Mouse (Mus musculus) layer of hippocampus, adult 2 months (tissue): ENCODE data around the gene Spsb4. TPM values are rescaled to one million over a fixed set of nuclear protein-coding genes. Genes with fewer than 3 reads are reported as not detected.

ENCODE experiments used
- DNase-seq, 2 experiments: peaks; one replicate each; pipeline ENCODE4 v3.0.0; 2022; ENCODE audit warnings: low spot score in 2 of 2
- H3K27ac ChIP-seq: fragments of 200-600 bp; 2 replicates; pipeline ENCODE4 v1.8.1; 2022
- H3K4me3 ChIP-seq: fragments of 200-600 bp; 2 replicates; pipeline ENCODE4 v1.8.1; 2022; ENCODE audit warnings: mild to moderate bottlenecking
- CTCF ChIP-seq: fragments of 200-600 bp; conservative IDR thresholded peaks from 2 replicates; pipeline ENCODE4 v1.8.1; 2022; ENCODE audit warnings: antibody characterized with exemption, mild to moderate bottlenecking, moderate library complexity
- total RNA-seq, 2 experiments: library from RNA; stranded (reverse); gene quantifications; 2 replicates each; pipeline ENCODE4 v1.2.3; 2021

Spsb4 gene
- total RNA-seq, 2 experiments from 2014 or later = 4.9 to 5.1 TPM

DNA sequence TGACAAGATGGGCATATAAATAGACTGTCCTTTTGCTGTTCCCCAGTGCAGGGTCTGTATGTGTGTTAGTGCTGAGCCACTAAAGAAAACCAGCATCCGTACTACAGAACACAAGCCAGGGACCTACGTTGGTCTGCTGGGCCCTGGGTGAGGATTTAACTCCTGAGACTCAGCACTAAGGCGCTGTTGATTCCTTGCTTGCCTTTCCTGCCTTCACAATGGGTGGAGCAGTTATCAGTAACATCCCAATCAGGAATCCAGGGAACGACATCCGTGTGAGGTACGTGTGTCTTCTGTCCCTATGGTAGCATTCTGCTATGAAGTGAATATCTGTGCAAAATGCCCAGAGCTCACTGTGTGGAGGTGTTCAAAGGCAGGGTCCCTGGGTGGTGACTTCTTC, 8.2 kb downstream of the Spsb4 start:
- no peak for TF ChIP-seq CTCF
- no peak for DNase-seq
- Histone ChIP-seq H3K27ac (no peak overlapping the region), H3K4me3 (no peak overlapping the region)

DNA sequence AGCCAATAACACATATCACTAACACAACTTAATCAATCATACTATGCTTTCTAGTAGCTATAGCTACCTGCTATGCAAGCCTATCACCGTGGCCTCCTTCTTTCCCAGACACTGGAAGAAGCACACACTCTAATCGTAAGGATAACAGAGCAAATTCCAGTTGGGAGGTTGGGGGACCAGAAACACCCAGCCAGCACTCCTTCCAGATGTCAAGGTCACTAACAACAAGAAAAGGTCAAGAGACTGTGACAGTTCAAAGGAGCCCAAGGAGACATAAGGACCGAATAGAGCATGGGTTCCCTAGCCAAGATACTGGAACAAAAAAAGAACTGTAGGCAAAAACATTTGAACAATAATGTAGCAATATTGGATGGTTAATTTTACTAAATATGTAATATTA, 13.9 kb downstream of the Spsb4 start:
- no peak overlapping the region for H3K27ac ChIP-seq
- no peak for TF ChIP-seq CTCF
- DNase-seq = no peak
- H3K4me3 ChIP-seq = no peak overlapping the region

DNA sequence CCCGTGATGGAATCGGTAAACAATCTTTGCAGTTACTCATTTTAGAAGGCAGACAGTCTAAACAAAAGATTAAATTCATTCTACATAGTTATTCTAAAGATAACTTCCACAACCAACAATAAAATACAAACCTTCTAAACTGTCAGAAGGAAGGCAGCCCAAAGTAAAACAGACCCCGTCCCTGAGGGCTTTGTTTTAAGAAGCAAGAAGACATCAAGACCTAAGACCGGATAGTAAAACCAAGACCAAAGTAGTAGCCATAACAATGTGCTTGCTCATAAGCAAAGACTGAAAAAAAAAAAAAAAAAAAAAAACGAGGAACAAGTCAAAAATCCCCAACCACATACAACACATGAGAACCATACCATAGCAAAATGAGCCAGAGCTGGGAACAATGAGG, 15.5 kb downstream of the Spsb4 start:
- DNase-seq = no peak
- no peak for TF ChIP-seq CTCF
- Histone ChIP-seq H3K27ac (no peak overlapping the region), H3K4me3 (no peak overlapping the region)

DNA sequence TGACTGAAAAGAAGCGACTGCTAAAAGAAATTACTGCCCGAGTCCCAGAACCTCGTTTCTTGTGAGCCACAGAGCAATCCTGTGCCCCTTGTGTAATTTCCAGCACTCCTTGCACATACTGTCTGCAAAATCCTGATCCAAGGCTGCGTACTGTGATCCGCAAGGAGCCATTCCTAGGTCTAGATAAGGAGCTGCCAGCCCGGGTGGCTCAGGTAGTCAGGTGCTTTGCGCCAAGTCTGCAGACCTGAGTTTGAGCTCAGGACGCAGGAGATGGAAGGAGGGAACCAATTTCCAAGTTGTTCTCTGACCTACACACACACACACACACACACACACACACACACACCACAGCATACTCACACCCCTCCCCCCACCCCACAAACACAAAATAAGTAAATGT, 16.0 kb downstream of the Spsb4 start:
- no peak overlapping the region for H3K27ac ChIP-seq
- no peak overlapping the region for H3K4me3 ChIP-seq
- DNase-seq = no peak
- no peak for TF ChIP-seq CTCF

DNA sequence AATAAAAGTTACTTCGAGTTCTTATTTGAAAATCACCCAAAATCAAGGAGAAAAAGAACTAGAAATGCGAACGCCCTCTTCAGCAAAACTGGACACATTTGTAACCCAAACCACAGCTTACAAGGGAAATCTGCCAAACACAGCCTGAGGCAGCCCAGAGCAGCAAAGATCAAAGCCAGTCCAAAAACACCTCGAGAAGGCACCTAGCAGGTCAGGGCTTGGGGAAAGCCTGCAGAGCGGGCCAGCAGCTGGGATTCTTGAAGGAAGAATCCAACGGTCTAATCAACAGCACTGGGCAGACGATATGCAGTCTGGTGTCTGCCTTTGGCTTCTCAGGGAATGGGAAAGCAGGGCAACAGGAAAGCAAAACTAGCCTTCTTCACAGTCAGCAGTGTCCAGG, 16.6 kb downstream of the Spsb4 start:
- no peak overlapping the region for H3K27ac ChIP-seq
- DNase-seq = no peak
- H3K4me3 ChIP-seq = no peak overlapping the region
- TF ChIP-seq CTCF = no peak

DNA sequence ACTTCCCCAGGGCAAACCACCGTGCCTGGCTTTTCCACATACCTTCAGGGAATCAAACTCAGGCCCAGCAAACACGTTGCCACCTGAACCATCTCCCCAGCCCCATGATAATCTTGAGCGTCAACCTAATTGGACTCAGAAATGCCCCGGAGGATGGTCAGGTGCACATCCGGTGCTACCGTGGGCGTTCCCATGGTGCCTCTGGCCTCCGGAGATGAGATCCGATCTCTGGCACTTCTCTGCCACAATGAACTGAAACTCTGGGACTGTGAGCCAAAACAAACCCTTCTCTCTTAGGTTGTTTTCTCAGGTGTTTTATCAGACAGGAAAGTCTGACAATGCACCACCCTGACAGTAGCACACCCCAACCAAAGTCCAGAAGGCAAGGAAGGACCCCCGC, 17.2 kb downstream of the Spsb4 start:
- no peak for DNase-seq
- no peak overlapping the region for H3K27ac ChIP-seq
- no peak for TF ChIP-seq CTCF
- H3K4me3 ChIP-seq = no peak overlapping the region

DNA sequence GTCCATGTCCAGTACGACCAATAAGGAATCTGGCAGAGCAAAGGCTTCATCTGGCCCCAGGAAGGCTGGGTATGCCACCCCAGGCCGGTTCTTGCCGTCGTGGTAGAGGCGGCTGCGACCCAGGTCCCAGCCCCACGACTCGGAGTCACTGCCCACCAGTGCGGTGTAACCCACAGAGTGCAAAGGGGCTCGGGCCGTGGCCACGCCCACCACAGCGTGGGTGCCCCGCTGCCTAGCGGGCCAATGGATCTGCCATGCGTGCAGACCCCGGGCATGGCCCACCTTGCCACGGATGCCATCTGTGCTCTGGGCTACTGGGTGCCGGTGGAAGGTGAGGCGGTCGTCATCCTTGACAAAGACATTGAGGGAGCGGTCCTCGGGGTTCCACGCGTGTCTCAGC, 22.9 kb downstream of the Spsb4 start:
- DNase-seq = no peak
- Histone ChIP-seq H3K27ac (no peak overlapping the region), H3K4me3 (no peak overlapping the region)
- TF ChIP-seq CTCF = no peak

DNA sequence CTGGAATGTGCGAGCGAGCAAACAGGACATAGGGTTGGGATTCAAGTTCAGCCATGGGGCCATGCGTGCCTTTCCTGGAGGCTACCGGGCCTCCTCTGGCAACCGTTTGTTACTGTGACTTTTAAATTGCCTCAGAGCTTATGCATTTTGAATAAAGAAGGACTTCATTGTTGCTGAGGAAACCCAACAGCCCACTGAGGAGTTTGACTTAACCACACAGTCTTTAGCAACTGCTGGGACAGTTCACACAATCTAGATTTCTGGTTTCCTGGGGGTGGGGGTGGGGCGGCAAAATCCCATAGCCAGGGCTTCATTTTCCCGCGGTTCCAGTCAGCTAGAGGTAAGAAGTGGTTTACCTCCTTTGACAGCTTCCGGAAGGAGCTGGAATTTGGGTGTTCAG, 23.9 kb downstream of the Spsb4 start:
- no peak for TF ChIP-seq CTCF
- no peak for DNase-seq
- no peak overlapping the region for H3K27ac ChIP-seq
- no peak overlapping the region for H3K4me3 ChIP-seq

DNA sequence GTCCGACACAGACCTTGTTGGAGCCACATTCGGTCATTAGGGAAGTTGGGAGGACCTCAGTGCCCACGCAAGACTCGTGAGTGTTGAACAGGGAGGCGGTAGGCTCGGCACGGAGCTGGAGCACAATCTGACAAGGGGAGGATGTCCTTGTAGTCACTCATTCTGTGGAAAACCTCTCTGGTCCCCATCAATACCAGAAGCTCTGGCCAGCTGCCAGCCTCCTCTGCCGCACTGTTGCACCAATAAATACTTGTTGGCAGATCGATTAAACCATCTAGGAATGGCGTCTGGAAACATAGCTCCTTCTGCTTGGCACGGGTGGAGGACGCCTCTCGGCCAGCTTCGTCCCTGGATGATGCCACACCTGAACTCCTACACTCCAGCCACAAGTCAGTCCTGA, 27.5 kb downstream of the Spsb4 start:
- no peak overlapping the region for H3K27ac ChIP-seq
- TF ChIP-seq CTCF = no peak
- DNase-seq = peak in 1 of 2 experiments; percentile 54

DNA sequence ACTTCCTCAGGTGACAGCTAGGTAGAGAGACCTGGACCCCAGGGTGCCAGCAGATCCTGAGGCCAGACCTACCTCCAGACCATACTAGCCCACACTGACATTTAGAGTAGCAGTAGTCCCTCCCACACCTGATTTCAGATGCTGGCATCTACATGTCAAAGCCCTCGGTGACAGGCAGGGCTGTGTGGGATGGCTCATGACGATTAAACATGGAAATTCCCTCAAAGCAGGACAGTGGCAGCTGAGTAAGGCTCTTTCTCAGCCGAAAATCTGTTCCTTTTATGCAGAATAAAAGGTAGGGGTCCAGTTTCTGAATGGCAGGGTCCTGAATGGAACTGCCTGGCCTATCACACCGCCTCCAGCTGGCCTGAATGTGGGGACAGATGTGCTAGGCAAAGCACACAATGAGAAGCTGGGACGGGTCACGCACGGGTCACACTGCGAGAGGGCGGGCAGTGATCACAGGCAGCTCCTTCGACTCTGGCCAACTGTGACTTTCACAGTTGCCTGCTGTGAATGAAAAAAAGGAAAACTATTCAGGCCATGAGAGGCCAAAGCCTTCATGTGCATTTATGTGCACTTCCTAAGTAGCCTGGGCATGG, 29.2 kb downstream of the Spsb4 start:
- TF ChIP-seq CTCF = no peak
- Histone ChIP-seq H3K4me3 (no peak overlapping the region), H3K27ac (no peak overlapping the region)
- DNase-seq = no peak

More for the DNA sequence above, 27.5 kb downstream of the Spsb4 start:
- H3K4me3 ChIP-seq = no peak overlapping the region

DNA sequence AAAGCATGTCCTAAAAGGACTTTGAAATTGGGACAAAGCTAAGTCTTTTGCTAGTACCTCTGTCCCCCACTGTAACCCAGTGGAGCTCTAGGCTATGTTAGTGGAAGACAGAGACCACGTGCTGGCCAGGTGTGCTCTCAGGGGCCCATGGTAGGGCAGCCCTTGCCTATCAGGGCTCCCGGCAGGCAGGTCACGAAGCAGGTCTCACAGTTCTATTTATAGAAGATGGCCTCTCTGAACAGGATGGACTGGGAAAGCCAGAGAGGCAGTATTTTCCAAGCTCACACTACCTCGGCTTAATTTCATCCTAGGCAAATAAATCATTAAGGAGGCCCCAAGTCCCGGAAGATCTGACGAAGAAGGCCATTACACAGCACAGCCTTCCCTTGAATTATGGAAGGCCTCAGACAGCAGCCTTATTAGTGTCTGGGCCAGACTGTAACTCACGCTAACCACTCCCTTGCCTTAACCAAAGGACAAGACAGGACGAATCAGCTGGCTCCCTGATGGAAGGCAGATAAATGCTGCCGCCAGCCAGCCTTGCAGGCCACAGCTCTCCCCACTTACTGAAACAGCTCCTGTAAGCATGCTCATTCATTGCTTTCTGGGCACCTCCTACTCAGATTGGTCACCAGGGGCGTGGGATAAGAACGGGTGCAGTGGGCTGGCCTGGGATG, 31.7 kb downstream of the Spsb4 start:
- TF ChIP-seq CTCF = no peak
- H3K27ac ChIP-seq = no peak overlapping the region
- no peak for DNase-seq

DNA sequence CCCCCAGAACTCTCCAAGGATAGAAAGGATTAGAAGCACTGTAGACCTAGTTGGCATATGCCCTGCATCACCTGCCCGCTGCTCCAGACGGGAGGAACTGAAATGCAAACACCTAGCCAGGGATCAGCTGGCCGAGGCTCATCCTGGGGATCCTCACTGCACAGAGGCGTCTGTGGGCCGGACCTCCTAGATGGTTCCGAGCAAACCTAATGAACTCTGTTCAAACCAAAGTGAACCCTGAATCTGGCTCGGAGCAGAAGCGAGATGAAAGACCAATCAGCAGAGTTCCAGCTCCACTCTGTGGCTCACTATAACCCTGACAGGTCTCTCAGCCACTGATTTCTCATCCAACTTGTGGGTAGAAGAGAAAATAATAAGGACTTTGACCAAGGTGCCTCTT, 34.6 kb downstream of the Spsb4 start:
- no peak for DNase-seq
- no peak for TF ChIP-seq CTCF
- Histone ChIP-seq H3K27ac (no peak overlapping the region), H3K4me3 (no peak overlapping the region)

More for the DNA sequence above, 31.7 kb downstream of the Spsb4 start:
- no peak overlapping the region for H3K4me3 ChIP-seq

DNA sequence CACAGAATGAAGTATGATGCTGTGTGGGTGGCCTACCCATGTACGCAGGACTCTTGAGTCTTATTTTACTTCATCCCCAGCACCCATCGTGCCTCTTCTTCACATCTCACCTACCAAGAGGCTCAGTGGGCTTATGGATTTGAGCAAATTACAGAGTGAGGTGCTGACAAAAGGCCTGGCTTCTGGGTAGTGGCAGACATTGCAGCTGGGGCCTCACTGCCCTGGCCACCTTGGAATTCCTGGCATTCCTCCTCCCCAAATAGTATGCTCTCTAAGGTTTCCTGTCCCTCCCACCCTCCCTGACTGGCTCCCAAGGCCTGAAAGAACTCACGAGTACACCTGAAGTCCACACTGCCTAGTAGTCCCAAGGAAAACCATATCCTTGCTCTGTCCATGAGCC, 35.7 kb downstream of the Spsb4 start:
- DNase-seq = no peak

DNA sequence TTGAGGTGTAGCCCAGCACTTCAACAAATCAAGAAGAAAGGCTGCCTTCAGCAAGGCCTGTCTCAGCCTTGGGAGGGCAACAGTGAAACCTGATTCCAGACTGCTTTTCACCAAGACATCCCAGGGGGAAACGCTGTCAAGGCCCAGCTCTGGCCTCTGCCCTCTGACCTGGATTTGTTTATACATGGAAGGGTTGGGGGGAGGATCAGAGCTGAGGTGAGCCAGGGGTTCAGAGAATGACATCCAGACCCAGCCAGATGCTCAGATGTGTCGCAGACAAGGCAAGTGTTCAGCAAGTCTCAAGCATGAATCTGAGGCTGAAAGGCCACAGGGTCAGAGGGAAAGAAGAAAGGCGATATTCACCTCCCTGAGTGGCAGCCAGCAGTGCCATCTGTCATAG, 36.3 kb downstream of the Spsb4 start:
- Histone ChIP-seq H3K27ac (no peak overlapping the region), H3K4me3 (no peak overlapping the region)
- no peak for TF ChIP-seq CTCF
- no peak for DNase-seq

More for the DNA sequence above, 35.7 kb downstream of the Spsb4 start:
- no peak for TF ChIP-seq CTCF
- Histone ChIP-seq H3K27ac (no peak overlapping the region), H3K4me3 (no peak overlapping the region)
